Mouse (Mus musculus) intestine, embryonic 14.5 days (tissue): ENCODE data around the gene Gm17660. TPM values are rescaled to one million over a fixed set of nuclear protein-coding genes. Genes with fewer than 3 reads are reported as not detected.

ENCODE experiments used
- ATAC-seq: fragments of 200-750 bp; cut with Nextera tagmentation; replicated peaks from 2 replicates; pipeline ENCODE4 v1.8.0; 2017; ENCODE audit warnings: low read depth, moderate number of reproducible peaks, moderate TSS enrichment, moderate library complexity; ENCODE audit not compliant: low FRiP score, low TSS enrichment
- DNase-seq: peaks from one replicate; pipeline ENCODE4 v3.0.0-alpha.2; 2018; ENCODE audit warnings: low spot score
- H3K27ac ChIP-seq: fragments of 300-500 bp; sonication (generic); 2 replicates; pipeline ENCODE4 v1.5.1; 2014; ENCODE audit warnings: low read depth, mild to moderate bottlenecking, control low read depth
- H3K27me3 ChIP-seq: fragments of 300-500 bp; sonication (generic); replicated peaks from 2 replicates; pipeline ENCODE4 v1.6.1; 2014; ENCODE audit warnings: low read length, control low read depth; ENCODE audit not compliant: control insufficient read depth, insufficient read depth
- H3K36me3 ChIP-seq: fragments of 300-500 bp; sonication (generic); 2 replicates; pipeline ENCODE4 v1.6.1; 2014; ENCODE audit warnings: low read length, control low read depth; ENCODE audit not compliant: control insufficient read depth, insufficient read depth
- H3K4me1 ChIP-seq: fragments of 300-500 bp; sonication (generic); replicated peaks from 2 replicates; pipeline ENCODE4 v1.6.1; 2014; ENCODE audit warnings: low read length, control low read depth, mixed read lengths; ENCODE audit not compliant: control insufficient read depth, insufficient read depth
- H3K4me2 ChIP-seq: fragments of 300-500 bp; sonication (generic); 2 replicates; pipeline ENCODE4 v1.6.1; 2014; ENCODE audit warnings: low read length
- H3K4me3 ChIP-seq: fragments of 300-500 bp; sonication (generic); 2 replicates; pipeline ENCODE4 v1.5.1; 2014; ENCODE audit warnings: low read depth, low read length, control low read depth, mixed read lengths
- H3K9ac ChIP-seq: fragments of 300-500 bp; sonication (generic); 2 replicates; pipeline ENCODE4 v1.6.1; 2014; ENCODE audit warnings: mild to moderate bottlenecking, low read length
- H3K9me3 ChIP-seq: fragments of 300-500 bp; sonication (generic); 2 replicates; pipeline ENCODE4 v1.6.1; 2016; ENCODE audit warnings: low read length, control low read depth; ENCODE audit not compliant: control insufficient read depth
- WGBS: fragments of 180-500 bp; shearing (Covaris S2); extraction: QIAGEN DNeasy Blood & Tissue Kit; methylation state at CpG from one replicate; pipeline ENCODE4 v1.1.7; 2014; 5-methylcytosine and 5-hydroxymethylcytosine counted together
- polyA plus RNA-seq: library from polyadenylated mRNA; unstranded; fragments of >200 nt; fragmentation: Nextera tagmentation; extraction: Ambion mirVana; gene quantifications from 2 replicates; pipeline ENCODE4 v1.2.1, GENCODE M21; 2014

Gm17660 gene
- polyA plus RNA-seq, 1 experiment from 2014 or later, result not detected

DNA sequence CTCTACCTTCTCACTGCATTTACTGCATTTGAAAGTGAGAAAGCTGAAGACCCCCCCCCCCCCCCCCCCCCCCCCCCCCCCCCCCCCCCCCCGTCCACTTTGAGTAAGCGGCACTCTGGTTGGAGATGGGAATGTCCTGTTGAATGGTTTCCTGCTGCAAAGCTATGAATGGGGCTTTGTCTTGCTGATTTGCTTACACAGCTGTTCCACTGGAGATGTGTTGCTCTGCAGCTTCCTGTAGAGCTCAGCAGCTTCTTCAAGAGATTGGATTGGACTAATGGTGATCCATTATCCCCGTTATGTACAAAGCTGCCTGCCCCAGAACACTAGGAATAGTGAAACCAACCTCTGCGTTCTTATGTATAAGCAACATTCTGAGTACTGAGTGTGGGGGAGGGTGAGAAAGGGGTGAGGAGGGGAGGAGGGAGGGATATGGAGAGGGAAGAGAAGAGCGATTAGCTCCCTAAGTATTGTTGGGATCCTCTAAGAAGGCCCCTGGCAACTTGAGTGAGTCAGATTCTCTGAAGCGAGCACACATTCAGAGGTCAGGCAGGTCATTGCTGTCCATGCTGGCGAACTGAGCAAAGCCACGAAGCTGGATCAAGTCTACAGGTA, 5.0 kb downstream of the Gm17660 start:
- Histone ChIP-seq H3K4me1 (no peaks in the 10 kb centered on the region; the same call in 1 of the 2 replicates), H3K4me3 (no peak overlapping the region), H3K27me3 (no peaks in the 10 kb centered on the region), H3K4me2 (peak overlapping the region; percentile 30; the same call in 1 of the 2 replicates), H3K9ac (no peak overlapping the region), H3K36me3 (no peaks in the 10 kb centered on the region), H3K27ac (peak overlapping the region; percentile 64), H3K9me3 (no peaks in the 10 kb centered on the region)
- ATAC-seq (peak; percentile 89), DNase-seq (peak; percentile 62)
- 31% methylated on average over 6 of the region's 8 CpGs for WGBS

GRCm38 (mm10) chr5:104071048-104071447, 6.4 kb downstream of the Gm17660 start:
- Histone ChIP-seq H3K4me1 (no peaks in the 10 kb centered on the region), H3K4me2 (no peak overlapping the region), H3K9ac (no peak overlapping the region), H3K27ac (no peak overlapping the region), H3K4me3 (no peak overlapping the region), H3K27me3 (no peaks in the 10 kb centered on the region), H3K9me3 (no peaks in the 10 kb centered on the region), H3K36me3 (no peaks in the 10 kb centered on the region)
- 88% methylated on average over 4 of the region's 4 CpGs for WGBS
- ATAC-seq (no peak), DNase-seq (no peak)

GRCm38 (mm10) chr5:104068751-104069150, 8.7 kb downstream of the Gm17660 start:
- Histone ChIP-seq H3K9ac (no peak overlapping the region), H3K27ac (no peak overlapping the region), H3K4me3 (no peak overlapping the region), H3K36me3 (peaks cover 13% of the 10 kb centered on the region), H3K4me1 (no peaks in the 10 kb centered on the region), H3K9me3 (no peaks in the 10 kb centered on the region), H3K4me2 (no peak overlapping the region), H3K27me3 (no peaks in the 10 kb centered on the region)
- 91% methylated on average over 7 of the region's 7 CpGs for WGBS
- ATAC-seq, result no peak; the same call in 1 of the 2 replicates
- no peak for DNase-seq

DNA sequence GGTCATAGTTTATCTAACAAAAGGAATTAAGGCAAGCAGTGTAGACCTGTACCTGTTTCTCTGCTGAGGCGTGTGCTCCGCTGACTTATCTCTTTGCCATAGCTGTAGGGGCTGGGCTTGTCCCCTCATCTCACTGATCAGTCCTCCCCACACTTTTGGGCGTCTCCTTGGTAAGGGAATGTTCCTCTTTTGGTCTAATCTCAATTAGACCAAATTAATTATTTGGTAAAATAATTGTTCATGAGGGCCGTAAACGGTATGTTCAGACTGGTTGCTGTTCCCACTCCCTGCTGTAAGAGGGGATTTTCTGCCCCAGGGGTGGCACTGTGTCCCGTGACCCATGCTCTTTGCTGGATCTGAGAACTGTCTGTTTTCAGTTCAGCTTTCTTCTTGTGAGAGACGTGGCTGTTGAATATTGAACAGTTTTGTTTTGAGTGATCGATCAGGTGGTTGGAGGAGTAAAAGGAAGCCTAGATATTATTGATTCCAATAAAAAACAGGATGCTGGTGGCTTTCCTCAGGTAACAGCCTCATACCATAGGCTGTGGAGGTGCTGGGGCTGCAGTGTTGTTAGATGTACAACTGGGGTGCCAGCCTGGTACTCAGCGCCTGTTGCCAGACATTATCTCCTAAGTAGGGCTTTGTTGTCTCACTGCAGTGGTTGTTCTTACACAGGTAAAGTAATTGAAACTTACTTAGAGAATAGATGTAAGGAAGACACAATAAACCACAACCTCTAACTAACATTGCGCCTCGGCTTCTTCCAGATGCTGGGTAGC, 14.4 kb downstream of the Gm17660 start:
- no peak for ATAC-seq
- 88% methylated on average over 11 of the region's 11 CpGs for WGBS

GRCm38 (mm10) chr5:104061936-104062772, 15.3 kb downstream of the Gm17660 start:
- Histone ChIP-seq H3K9me3 (no peaks in the 10 kb centered on the region), H3K36me3 (peaks cover 64% of the 10 kb centered on the region), H3K4me1 (no peaks in the 10 kb centered on the region), H3K4me2 (no peak overlapping the region), H3K4me3 (no peak overlapping the region), H3K9ac (no peak overlapping the region), H3K27me3 (no peaks in the 10 kb centered on the region), H3K27ac (no peak overlapping the region)
- DNase-seq, result no peak
- WGBS, result 87% methylated on average over 13 of the region's 13 CpGs
- no peak for ATAC-seq

More for the DNA sequence above, 14.4 kb downstream of the Gm17660 start:
- no peak overlapping the region for H3K9ac ChIP-seq
- H3K4me2 ChIP-seq, result no peak overlapping the region
- H3K27me3 ChIP-seq, result no peaks in the 10 kb centered on the region
- H3K9me3 ChIP-seq, result no peaks in the 10 kb centered on the region
- no peaks in the 10 kb centered on the region for H3K4me1 ChIP-seq
- H3K36me3 ChIP-seq, result peaks cover 61% of the 10 kb centered on the region
- H3K4me3 ChIP-seq, result no peak overlapping the region
- no peak overlapping the region for H3K27ac ChIP-seq
- DNase-seq, result no peak

GRCm38 (mm10) chr5:104060429-104060828, 17.0 kb downstream of the Gm17660 start:
- DNase-seq (no peak), ATAC-seq (no peak)
- Histone ChIP-seq H3K36me3 (peaks cover 66% of the 10 kb centered on the region), H3K4me3 (no peak overlapping the region), H3K4me1 (no peaks in the 10 kb centered on the region), H3K27me3 (no peaks in the 10 kb centered on the region), H3K9me3 (no peaks in the 10 kb centered on the region), H3K27ac (no peak overlapping the region), H3K9ac (no peak overlapping the region), H3K4me2 (no peak overlapping the region)
- 87% methylated on average over 5 of the region's 5 CpGs for WGBS

DNA sequence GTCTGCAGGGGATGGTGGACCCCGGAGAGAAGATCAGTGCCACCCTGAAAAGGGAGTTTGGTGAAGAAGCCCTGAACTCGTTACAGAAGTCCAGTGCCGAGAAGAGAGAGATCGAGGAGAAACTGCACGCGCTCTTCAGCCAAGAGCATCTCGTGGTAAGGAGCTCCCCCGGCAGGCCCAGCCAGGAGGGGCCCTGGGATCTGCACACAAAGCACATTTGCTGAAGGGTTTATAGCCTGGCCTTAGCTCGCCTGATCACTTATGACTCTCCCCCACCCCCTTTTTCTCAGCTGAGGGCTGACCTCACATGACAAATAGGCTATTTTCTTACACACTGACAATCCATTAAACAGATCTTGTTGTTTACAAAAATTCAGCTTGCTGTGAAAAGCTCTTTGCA, 17.8 kb downstream of the Gm17660 start:
- Histone ChIP-seq H3K27me3 (no peaks in the 10 kb centered on the region), H3K27ac (peak overlapping the region; percentile 38; the same call in 1 of the 2 replicates), H3K9ac (no peak overlapping the region), H3K4me2 (no peak overlapping the region), H3K4me1 (no peaks in the 10 kb centered on the region), H3K36me3 (peaks cover 60% of the 10 kb centered on the region), H3K9me3 (no peaks in the 10 kb centered on the region), H3K4me3 (no peak overlapping the region)
- ATAC-seq (no peak), DNase-seq (no peak)
- 50% methylated on average over 9 of the region's 9 CpGs for WGBS

- H3K4me1 ChIP-seq, result no peaks in the 10 kb centered on the region
- no peak overlapping the region for H3K4me2 ChIP-seq
- ATAC-seq (no peak), DNase-seq (peak; percentile 69)
- no peaks in the 10 kb centered on the region for H3K9me3 ChIP-seq
- no peaks in the 10 kb centered on the region for H3K27me3 ChIP-seq
- no peak overlapping the region for H3K4me3 ChIP-seq
- 68% methylated on average over 15 of the region's 15 CpGs for WGBS
- peaks cover 47% of the 10 kb centered on the region for H3K36me3 ChIP-seq
- H3K9ac ChIP-seq, result no peak overlapping the region
- H3K27ac ChIP-seq, result no peak overlapping the region
Observed at GRCm38 (mm10) chr5:104058021-104058420, 19.4 kb downstream of the Gm17660 start.
